Mouse (Mus musculus): ENCODE measurements at regions not wholly inside any gene's neighbourhood (a gene's known extent, or its start where the extent isn't known, plus 50 kb on each side); places are given as distances from the start of the nearest gene placed in this dataset. TPM values are rescaled to one million over a fixed set of nuclear protein-coding genes. Genes with fewer than 3 reads are reported as not detected.

- no peaks in the 10 kb centered on the region for H3K36me3 ChIP-seq (ENCODE audit: control insufficient read depth, insufficient read depth, low read length)
- no peak overlapping the region for H3K9ac ChIP-seq (replicated peaks; ENCODE audit: low read length)
- H3K27ac ChIP-seq (replicated peaks; ENCODE audit: low read depth, low read length) = no peak overlapping the region
- H3K4me1 ChIP-seq (ENCODE audit: control insufficient read depth, insufficient read depth, low read length) = no peaks in the 10 kb centered on the region
- no peaks in the 10 kb centered on the region for H3K27me3 ChIP-seq (ENCODE audit: control insufficient read depth, insufficient read depth, low read length)
- H3K4me3 ChIP-seq (replicated peaks; ENCODE audit: low read depth, low read length) = no peak overlapping the region
- no peak overlapping the region for H3K4me2 ChIP-seq (ENCODE audit: low read length)
- no peak for DNase-seq
- no peaks in the 10 kb centered on the region for H3K9me3 ChIP-seq (ENCODE audit: control insufficient read depth, low read length)
- ATAC-seq (ENCODE audit: low FRiP score, low TSS enrichment) = no peak
Measured at GRCm38 (mm10) chr3:6280636-6281035, 339.6 kb downstream of the 1700008P02Rik start.

Small RNA genes lying in the stretch of these regions (microRNA-seq; reads per million reads assigned to microRNA genes)
- gene Gm23147 = not detected
